Mouse (Mus musculus): ENCODE measurements around the gene Npw. TPM values are rescaled to one million over a fixed set of nuclear protein-coding genes. Genes with fewer than 3 reads are reported as not detected.
"Not testable (repeated sequence)": the region's sequence is repeated elsewhere in the genome, so short reads cannot be mapped to it uniquely, and the experiment has no call there.

The Npw gene
- total RNA-seq, 2 experiments from 2014 or later, result not detected

DNA sequence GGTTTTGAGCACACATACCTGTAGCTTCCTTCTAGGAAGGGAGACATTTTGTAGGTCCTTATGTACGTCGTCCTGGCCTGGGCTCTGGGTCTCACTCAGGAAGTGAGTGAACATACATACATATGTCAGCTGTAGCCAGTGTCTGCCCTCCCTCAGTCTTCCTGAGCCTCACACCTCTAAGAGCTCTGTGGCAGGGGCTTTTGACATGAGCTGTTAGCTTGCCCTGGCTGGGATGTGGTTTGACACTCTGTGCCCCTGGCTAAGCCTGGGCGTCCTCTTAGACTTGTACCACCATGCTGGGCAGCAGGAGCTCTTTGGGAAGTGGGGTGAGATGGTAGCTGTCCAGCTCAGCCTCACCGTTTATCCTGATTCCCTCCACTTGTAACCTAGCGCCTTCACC, 13.1 kb upstream of the Npw start:
- no peak for DNase-seq

DNA sequence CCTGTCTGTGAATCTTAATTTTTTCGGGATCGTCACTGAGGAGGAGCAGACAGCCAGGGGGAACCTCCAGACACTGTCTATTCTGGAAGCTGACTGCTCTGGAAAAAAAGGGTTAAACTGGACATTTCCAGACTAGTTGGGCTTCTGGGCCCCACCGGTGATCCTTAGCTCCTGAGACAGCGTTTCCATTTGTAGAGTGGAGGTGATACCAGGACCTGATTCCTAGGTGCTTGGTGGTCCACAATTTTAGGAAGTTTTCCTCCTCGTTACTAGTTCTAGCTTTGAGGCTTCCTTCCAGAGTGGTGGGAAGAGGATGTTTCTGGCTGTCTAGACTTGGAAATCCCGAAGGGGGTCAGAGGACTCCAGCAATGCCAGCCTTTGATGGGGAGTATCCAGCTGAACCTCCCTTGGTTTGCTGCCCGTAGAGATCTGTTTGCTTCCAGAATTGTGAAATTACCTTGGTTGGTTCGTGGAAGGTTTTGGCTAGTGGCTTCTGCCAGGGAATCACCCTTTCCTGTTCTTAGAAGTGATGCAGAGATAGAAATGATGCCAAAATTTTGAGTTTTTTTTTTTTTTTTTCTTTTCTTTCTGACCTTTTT, 12.1 kb upstream of the Npw start:
- no peak for DNase-seq

DNA sequence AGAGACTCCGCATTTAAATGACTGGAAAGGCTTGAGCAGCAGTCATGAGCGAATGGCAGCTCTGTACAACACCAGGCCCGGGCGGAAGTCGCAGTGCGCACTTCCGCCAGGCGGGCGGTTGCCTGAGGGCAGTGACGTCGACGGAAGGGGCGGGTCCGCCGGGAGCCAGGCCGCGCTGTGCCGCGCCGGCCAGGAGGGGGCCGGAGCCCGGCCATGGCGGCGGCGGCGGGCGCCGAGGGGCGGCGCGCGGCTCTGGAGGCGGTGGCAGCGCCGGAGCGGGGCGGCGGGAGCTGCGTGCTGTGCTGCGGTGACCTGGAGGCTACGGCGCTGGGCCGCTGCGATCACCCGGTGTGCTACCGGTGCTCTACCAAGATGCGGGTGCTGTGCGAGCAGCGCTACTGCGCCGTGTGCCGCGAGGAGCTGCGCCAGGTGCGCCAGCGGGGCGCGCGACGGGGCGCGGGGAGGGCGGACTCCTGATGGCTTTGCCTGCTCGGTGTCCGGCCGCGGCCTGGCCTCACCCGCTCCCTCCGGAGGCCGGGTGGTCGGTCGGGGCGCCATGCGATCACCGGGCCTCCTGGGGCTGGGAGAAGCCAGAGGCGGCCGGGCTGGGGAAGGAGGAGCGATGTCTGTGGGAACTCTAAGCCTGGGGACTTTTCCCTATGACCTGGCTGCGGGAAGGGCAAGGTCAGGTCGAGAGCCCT, 11.4 kb upstream of the Npw start, which contains the start of gene Zfp598:
Zfp598 (plus strand) TSS at position 143 of the 701 bp plus-strand sequence.
- DNase-seq, result peak; percentile 97

DNA sequence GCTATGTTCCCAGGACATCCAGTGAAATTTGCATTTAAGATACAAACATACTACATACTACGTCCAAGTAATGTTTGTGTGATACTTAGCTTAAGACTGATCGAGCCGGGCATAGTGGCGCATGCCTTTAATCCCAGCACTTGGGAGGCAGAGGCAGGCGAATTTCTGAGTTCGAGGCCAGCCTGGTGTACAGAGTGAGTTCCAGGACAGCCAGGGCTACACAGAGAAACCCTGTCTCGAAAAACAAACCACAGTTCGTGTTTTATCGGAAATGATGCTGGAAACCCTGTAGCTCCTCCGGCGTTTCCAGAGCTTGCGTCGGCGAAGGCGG, 10.9 kb upstream of the Npw start:
- DNase-seq, result not testable (repeated sequence)

DNA sequence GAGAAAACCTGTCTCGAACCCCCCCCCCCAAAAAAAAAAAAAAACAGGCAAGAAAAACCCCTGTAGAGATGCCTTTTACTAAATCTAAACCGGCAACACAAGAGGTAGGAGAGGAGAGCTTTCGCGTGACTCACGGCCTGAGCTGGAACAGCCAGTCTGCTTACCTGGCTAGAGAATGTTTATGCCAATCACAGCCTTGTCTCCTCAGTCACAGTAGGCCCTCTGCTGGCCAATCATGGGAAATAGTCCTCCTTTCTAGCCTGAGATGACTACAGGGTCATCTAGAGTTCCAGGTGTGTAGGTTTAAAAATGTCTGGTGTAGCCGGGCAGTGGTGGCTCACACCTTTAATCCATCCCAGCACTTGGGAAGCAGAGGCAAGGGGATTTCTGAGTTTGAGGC, 9.2 kb upstream of the Npw start:
- peak; percentile 67 for DNase-seq

DNA sequence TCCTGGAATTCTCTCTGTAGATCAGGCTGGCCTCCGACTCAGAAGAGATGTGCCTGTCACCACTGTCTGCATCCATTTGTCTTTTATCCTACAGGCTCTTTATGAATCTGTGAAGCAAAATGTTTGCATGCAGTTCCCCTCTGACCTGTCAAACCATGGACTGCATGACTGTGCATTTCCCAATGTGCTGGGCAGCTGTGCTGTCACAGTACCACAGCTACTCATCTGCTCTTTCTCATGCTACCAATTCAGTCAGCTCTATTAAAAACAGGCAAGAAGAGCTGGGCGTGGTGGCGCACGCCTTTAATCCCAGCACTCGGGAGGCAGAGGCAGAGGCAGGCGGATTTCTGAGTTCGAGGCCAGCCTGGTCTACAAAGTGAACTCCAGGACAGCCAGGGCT, 8.8 kb upstream of the Npw start:
- not testable (repeated sequence) for DNase-seq

DNA sequence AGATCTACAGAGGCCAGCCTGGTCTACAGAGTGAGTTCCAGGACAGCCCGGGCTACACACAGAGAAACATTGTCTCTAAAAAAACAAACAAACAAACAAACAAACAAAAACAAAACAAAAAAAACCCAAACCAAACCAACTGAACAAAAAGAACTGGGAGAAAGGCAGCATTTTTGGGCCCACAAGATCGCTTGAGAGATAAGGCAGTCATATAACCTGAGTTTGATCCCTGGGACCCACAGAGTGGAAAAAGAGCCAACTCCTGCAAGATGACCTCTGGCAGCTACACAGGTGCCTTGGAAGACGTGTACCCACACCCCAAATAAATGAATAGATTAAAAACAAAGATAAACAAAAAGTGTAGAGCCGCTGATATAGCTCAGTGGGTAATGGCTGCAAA, 3.3 kb downstream of the Npw start:
- no peak for DNase-seq

DNA sequence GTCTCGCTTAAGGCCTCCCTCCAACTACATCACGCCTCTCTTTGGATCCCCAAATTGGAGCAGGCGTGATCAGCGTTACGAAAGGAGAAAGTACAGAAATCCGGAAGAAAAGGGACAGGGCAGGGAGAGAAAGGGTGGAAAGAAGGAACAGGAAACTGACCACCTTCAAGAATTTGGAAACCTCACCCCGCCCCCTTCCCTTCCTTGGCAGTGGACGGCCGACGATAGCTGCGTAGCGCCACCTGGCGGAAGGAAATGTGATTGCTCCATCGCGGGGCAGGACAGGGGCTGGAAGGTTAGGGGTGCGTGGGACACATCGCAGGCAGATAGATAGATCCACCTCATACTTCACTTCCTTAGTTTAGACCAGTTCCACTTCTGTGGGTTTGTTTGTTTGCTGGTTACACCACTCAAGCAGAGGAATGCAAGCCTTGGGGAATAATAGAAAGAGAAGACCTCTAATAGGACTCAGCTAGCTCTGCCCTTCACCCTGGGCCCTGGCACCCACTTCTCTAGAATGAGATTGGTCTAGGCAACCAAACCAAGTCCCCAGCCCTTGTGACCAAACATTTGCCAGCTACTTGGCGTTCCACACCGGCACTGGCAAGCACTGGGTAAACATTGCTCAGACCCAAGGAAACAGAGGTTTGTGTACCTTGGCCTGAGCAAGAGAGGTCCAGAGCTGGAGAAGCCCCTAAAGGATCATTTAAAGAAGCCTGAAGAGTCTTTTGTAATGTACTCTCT, 4.1 kb downstream of the Npw start:
- peak; percentile 86 for DNase-seq

DNA sequence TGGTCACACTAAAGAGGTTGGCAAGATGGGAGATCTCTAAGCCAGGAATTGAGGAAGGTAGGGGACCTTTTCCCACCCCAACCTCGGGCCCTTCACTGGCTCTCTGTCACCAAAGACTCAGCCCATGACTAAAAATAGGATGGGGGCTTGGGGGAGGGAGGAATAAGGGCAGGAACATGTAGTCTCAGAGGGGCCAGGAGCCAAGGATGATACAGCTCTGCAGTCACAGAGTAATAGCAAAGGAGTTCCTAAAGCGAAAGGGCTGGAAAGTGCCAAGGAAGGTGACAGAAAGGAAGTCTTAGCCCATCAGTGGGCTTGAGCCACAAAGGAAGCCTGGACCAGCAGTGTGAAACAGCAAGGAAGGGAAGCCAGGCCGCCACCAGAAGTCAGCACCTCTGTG, 6.4 kb downstream of the Npw start:
- no peak for DNase-seq

DNA sequence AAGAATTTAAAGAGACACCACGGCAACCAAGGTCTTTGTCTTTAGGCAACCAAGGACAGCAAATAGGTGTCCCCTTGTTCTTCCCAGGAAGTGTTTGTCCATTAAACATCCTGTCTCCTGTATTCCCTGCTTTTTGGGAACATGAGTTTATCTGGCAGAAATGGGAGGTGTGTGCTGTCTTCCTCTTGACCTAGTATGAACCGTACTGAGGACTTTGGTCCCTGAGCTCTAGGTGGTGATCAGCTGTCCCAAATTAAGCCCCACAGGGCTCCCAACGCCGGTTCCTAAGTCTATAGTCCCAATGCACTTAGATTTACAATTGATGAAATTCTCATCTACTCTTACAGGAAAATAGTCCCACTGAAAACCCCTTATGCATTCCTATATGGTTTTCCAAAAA, 7.5 kb downstream of the Npw start:
- DNase-seq, result no peak

DNA sequence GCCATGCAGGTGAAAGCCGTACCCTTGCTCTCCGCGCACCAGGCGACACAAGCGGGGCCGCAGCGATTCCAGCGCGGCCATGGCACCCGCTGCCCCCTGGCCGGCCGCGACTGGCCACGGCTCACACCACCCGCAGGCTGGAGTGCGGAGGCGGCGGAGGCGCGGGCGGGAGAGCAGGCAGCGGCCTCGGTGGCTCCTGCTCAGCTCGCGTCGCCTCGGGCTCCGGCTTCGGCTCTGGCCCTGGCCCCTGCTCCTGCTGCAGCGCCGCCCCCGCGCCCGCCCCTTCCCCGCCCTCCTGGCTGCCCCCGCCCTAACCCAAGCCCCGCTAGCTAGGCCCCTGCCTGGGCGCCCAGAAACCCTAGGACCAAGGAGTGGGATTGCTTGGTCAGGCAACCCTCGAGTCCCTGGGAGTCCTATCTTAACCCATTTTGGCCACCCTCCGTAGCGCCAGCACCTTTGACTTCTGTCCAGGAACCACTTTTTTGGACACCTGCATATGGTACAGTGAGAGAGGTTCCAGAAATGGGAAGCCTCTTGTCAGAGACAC, 8.1 kb downstream of the Npw start, which contains the start of gene Slc9a3r2:
Slc9a3r2 (minus strand) TSS at position 258 of the 547 bp plus-strand sequence.
- peak; percentile 71 for DNase-seq

DNA sequence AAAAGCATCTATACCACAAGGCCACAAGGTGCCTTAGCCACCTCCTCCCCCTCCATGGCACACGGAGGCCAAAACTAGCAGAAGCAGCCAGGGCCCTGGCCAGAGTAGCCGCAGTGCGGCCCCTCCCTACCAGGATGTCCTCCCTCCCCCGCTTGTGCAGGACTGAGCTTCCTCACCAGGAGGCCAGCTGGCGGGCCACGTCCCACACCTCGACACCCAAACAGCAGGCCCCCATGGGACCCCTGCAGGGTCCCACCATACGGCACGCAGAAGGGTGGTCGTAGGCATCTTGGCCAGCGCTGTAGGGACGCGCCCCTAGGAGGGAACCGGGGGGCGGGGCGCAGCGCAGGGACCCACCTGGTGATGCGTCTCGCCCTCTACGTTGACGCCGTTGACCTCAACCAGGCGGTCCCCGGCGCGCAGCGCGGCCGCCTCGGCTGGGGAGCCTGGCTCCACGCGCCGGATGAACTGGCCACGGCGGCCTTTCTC, 8.6 kb downstream of the Npw start:
- DNase-seq, result peak; percentile 65

DNA sequence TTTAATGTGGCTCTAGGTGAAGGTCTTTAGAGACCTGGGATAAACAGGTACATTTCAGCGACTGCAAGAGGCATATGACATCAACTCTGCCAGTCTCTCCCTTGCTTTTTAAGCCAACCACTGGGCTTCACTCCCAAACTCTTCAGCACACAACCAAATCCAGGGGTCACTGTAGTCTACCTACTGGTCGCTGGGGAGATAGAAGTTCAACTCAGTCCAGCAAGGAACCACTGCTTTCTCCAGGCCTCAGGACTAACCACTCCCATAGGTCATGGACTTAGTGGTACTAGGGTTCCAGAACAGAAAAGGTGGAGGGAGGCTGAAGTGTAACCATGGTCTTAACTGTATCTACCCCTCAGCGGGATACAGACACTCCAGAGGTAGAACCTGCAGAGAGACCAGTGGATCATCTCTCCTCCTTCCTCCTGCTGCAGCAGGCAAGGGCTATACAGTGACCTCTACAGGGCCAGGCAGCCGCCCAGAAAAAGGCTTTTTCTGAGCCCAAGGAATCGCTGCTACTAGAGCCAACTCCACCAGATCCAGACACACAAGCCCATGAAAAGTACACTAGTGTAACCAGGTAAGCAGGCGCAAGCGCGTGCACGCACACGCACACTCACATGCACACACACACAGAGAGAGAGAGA, 9.4 kb downstream of the Npw start:
- no peak for DNase-seq

DNA sequence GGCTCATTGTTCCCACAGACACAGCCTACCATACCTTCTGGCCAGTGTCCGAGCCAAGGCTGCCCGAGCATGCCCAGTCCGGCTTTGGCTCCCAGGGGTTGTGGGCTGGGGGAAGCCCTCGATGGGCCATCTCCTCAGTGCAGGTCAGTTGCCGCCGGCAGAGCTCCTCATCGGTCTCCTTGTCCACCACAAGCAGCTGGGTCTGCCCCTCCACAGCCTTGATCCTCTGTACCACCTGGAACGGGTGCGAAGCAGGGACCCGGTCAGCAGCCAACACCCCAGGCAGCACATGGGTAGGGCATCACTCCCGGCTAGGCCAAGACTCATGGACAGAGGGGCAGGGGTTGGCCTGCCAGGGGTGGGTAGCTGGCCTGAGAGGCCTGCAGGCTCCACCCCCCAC, 10.8 kb downstream of the Npw start:
- peak; percentile 30 for DNase-seq

DNA sequence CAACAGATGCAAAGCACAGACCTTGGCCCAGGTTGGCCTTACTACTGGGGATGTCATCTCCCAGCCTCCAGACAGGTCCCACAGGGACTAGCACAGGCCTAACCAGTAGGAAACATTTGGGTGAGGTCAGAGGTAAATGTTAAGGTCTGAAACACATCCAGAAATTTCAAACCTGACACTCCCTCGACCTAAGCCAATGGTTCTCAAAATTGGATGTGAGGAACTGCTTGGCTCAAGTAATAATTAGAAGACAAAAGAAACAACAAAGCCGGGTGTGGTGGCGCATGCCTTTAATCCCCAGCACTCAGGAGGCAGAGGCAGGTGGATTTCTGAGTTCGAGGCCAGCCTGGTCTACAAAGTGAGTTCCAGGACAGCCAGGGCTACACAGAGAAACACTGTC, 11.9 kb downstream of the Npw start:
- DNase-seq, result no peak

DNA sequence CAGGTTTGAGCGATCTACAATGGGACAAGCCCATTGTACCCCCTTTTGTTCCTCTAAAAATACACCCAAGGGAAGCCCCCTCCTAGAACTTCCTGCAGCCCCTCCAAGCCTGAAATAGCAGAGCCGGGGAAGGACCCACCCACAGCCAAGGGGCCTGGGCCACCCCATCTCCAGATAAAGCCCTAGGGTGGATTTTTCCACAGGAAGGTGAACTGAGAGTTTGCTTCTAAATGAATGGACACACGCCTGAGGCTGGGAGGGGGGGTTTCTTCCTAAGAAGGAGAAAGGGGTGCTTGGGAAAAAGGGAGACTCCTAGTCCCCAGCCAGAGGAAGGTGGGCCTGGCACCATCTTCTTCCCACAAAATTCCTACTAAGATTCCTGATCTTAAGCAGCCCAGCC, 12.3 kb downstream of the Npw start:
- peak; percentile 45 for DNase-seq

DNA sequence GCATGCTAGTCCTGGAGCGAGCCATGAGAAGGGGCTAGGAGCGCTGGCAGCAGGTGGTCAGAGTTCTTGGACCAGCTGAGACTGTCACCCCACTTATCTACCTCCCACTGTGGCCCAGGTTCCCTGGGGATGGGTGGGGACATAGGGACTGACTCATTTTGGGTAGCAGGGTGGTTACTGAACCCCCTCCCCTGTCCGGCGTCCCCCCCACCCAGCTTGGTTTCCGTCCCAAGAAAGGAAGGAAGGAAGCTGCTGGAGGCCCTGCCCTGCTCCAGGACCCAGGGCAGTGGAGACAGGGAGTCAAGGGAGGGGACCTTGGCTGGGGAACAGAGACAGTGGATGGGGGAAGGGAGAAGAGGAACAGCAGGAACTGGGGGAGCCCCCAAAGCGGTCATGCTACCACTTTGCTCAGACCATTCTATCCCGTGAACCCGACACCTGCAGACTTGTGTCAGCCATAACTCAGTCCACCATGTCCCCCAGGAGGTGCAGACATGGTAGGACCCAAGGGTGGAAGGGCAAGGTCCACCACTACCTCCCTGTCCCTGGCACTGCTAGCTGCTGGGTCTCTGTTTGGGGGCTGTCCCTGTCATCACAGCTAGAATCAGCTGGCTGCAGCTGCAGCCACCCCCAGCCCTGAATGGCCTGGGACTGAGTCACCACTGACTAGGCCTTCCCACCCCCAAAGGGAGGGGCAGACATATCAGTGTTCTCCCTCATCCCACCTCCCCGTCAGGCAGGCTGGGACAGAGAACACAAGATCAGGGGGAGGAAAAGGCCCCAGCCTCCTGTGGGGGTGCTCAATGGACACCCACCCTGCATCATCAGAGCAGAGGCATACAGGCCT, 13.2 kb downstream of the Npw start:
- DNase-seq, result peak; percentile 69

DNA sequence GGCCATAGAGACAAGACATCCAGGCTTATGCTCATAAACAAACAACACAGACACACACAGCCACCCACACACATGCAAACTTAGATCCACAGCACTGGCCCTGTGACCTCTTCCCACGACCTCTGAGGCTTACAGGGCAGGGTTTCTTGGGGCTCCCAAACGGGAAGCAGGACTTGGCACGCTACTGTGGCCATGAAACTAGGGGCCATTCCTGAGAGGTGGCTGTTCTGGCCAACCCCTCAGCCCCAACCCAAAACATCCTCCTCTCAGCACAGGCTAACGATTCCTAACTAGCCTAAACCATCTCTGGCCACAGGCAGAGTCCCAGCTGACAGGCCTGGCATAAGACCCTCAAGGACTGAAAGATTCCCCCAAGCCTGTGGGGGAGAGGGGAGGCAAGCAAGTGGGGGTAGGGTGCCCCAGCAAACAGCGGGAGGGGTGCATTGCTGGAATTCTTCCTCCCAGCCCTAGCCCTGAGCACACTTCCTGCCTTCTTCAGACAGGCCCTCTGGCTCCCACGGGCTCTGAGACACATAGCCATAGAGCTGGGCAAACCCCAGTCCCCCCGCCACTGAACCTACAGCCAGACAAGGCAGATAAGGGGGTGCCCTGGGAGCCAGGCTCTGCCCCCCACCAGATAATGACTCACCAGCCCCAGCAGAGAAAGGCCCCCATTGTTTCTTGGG, 14.1 kb downstream of the Npw start:
- DNase-seq, result peak; percentile 52

DNA sequence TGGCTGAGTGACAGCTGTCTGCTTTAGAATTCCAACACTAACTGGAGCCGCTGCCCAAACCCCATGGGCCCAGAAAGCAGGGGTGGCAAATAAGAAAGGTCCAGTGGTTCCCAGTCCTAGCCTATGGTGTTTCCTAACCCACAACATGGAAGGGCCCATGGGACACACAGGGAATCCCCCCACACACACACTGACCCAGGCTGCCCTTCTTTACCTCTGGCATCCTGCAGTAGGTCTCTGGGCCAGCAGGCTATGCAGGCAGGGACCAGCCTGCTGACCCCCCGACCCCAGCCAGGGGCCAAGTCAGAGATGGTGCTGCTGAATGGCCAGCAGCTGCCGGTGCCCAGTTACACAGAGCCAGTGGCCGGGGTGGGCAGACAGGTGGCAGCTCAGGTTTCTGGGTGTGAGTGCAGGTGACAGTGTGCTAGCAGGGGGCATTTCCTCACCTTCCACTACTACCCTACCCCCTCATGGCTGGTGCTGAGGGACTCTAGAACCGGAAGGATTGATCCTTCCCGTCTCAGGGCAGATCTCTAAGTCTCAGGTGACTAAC, 15.4 kb downstream of the Npw start:
- DNase-seq, result no peak

DNA sequence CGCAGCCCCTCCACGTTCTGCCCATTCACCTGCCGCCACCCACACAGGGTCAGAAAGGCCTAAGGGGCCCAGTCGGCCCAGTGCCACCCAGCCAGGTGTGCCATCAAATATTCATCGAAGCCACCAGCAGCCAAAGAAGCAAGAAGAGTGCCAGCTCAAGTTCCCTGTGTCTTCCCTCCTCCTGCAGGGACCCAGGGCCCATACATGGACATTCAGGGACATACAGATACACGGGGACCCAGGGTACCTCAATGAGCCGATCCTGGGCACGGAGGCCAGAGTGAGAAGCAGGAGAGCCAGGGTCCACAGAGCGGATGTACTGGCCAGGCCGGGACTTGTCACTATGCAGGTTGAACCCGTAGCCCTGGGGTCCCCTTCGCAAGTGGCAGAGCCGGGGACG, 16.3 kb downstream of the Npw start:
- no peak for DNase-seq

DNA sequence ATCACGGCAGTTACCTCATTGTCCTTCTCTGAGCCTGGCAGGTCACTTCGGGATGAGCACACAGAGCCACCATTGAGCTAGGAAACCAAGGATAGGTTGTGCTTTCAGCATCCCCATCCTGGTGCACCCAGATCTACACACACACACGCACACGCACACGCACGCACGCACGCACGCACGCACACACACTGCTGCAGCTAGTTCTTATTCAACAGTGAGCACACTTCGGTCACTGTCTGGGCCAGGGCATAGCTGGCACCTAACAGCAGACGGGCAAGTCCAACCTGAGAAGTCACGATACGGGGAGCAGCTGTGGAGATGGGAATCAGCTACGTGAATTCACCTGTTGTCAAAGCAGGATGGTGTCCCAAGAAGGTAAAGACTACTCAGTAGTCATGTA, 17.7 kb downstream of the Npw start:
- DNase-seq, result no peak

Data from heart, postnatal 4 days (tissue).